Mouse (Mus musculus): ENCODE results near the gene Naga.
"Not testable (repeated sequence)": the region's sequence is repeated elsewhere in the genome, so short reads cannot be mapped to it uniquely, and the experiment has no call there.

The Naga gene

DNA sequence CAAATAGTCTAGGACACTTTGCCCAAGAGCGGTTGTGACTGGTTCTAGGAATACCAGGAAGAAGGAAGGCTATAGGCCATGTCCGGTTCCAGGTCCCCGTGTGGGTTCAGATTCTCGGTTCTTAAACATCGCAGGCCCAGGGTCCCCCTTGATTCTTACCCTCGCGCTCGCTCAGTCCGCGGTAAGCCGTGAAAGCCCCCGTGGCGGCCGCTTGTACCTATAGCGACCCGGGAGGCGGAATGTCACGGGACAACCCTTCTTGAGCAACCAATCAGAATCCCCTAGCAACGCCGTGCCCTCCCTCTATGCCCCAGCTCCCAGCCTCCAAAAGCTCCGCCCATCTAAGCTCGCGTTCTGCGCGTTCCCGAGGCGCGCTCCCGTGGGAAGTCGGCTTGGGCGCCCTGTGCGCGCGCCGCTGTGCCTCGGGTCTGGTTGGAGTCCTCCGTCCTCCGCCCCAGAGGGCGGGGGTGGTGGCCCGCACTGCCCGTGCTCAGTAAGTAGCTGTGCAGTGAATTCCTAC lies at the start of gene Naga, which contains the start of the genes Pheta2 and Smdt1:
Gene Naga (minus strand): TSS at position 333 of the 520 bp plus-strand sequence.
Gene Pheta2 (plus strand): TSS at position 350 of the 520 bp plus-strand sequence.
Gene Smdt1 (plus strand): TSS at position 367 of the 520 bp plus-strand sequence.
- peak; percentile 91 to 94 for DNase-seq (ENCODE audit: low spot score in 2 of 2)

GRCm38 (mm10) chr15:82385729-82386128 lies 47.0 kb upstream of the Naga start:
- DNase-seq (ENCODE audit: low spot score in 2 of 2) = no peak

- DNase-seq (ENCODE audit: low spot score in 2 of 2) = no peak
Measured at GRCm38 (mm10) chr15:82382441-82382840, 43.7 kb upstream of the Naga start.

DNA sequence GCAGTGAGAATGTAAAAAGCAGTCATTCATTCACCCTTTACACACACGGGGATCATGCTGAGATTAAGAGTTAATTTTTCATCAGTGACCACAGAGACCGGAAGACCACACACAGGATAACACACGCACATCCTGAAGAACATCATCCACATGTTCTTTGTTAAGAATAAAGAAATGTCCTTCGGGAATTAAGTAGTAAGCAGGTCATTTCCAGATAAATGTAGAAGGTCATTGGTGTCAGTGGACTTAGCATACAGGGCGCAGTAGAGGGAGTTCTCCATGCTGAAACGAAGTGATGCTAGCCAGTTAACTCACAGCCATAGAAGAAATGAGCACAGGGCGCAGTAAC lies 42.0 kb upstream of the Naga start:
- DNase-seq (ENCODE audit: low spot score in 2 of 2) = no peak

DNA sequence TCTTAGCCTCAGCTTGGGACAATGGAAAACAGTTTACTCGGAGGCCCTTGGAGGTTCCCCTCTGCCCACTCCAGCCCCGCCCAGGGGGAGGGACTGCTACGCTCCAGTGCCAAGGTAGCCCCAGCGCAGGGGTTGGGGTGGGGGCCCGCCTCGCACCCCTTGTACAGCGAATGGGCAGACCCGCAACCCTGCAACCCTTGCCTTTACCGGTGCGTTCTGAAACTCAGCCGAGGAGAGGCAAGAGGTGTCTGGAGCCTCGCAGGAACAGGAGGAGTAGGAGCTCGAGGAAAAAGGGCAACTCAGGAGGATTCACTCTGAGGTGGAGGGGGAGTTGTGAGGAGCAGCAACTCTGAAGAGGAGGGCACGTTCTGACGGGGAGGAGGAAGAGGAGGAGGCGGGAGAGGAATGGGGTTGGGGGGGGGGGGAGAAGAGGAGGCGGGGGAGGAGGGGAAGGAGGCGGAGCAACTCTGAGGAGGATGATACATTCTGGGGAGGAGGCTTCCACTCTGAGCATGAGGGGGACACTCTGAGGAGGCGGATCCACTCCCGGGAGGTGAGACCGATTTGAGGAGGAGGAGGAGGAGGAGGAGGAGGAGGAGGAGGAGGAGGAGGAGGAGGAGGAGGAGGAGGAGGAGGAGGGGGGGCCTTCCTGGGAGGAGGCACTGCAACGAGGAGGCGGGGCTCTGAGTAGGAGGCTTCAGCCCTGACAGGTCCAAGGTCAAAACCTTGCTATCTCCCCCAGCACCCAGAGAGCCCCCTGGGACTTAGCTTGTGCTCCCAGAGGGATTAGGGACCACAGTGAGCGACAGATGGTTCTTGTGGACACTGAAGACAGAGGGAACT lies 41.4 kb upstream of the Naga start, which contains the start of gene Cyp2d22:
Gene Cyp2d22 (minus strand): TSS at position 390 of the 843 bp plus-strand sequence.
- peak in 1 of 2 experiments; percentile 15 for DNase-seq (ENCODE audit: low spot score in 2 of 2)

DNA sequence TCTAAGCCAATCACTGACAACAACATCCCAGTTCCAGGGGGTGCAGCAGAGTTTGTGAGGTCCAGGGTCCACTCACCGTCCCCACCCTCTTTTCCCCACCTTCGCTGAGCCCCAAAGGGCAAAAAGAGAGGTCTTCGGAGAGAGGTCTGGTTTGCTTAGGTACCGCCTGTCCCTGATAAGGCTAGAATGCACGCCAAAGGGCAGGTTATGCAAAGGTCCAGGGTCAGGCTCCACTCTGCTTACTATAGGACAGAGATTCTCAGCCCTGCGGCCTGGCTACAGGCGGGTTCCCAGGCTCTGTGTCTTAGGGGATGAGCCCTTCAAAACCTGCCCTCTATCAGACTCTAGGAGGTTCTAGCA lies 40.8 kb upstream of the Naga start:
- DNase-seq (ENCODE audit: low spot score in 2 of 2) = no peak

GRCm38 (mm10) chr15:82378261-82379180 lies 39.8 kb upstream of the Naga start:
- peak in 1 of 2 experiments; percentile 13 for DNase-seq (ENCODE audit: low spot score in 2 of 2)

DNA sequence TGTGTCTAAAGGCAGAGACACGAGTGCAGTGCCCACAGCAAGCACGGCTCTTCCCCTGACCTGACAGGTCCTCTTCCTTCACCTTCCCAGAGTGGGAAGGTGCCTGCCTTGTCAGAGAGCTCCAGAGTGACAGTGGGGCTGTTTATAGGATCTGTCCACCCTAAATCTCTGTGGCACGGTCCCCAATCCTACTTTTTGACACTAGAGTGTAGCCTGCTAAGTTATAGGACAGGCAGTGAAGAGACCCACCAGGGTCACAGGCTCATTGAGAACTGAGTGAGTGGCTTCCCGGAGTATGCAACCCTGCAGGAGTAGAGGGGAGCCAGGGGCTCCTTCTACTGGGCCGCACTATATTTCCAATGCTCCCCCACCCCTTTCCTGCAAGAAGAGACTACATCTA lies 39.0 kb upstream of the Naga start:
- no peak for DNase-seq (ENCODE audit: low spot score in 2 of 2)

- peak; percentile 21 to 63 for DNase-seq (ENCODE audit: low spot score in 2 of 2)
Measured at GRCm38 (mm10) chr15:82376393-82377138, 37.8 kb upstream of the Naga start.

DNA sequence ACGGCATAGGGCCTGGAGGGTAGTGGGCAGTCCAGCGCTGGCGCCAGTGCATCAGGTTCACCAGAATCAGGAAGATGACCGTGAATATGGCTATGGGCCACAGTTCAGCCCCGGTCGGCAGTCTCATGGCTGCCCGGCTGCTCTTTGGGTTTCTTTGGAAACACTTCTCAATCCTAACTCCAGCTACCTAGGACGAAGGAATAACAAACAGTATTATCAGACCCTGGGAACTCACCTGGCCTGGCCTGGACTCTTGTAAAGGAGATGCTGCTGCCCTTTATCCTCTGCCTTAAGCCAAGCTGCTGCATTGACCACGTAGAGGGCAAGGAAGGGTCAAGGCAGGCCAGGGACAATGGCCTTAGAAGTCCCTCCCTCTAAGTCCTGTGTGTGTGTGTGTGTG lies 37.1 kb upstream of the Naga start:
- no peak for DNase-seq (ENCODE audit: low spot score in 2 of 2)

DNA sequence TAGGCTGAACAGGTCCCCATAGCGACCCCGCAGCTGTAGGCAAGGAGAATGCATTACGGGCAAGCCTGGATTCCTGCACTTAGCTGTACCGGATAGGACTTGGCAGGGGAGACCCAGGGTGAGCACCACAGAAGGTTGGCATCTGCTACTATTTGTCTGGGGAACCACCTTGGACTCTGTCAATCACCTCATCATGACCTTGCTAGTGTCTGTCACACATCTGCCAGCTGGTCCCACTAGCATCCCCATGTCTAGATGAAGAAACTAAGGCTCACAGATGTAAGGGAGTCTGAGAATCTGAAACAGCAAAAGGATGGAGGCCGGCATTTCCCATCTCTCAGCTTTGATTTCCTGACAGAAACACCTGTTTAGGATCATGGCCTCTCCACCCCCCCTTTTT lies 35.7 kb upstream of the Naga start:
- DNase-seq (ENCODE audit: low spot score in 2 of 2) = no peak

- DNase-seq (ENCODE audit: low spot score in 2 of 2) = no peak
Measured at GRCm38 (mm10) chr15:82372991-82373390, 34.3 kb upstream of the Naga start.

GRCm38 (mm10) chr15:82372446-82372845 lies 33.7 kb upstream of the Naga start:
- DNase-seq (ENCODE audit: low spot score in 2 of 2) = no peak

DNA sequence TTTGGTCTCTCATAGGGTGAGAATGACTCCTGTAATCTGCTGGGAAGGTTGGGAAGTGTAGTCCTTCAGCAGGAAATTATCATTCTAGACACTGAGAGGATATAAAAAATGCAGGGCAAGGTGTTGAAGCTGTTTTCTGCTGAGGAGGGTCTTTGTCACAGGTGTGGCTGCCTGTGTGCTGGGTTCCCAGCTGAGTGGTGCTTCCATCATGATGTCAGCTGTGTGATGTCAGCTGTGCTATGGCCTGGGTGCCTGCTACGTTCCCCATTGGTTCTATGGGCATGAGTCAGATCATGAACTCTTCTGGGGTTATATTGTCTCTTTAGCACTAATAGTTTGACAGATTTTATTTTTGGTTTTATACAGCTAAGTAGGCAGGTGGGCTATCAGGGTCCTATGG lies 30.1 kb upstream of the Naga start:
- no peak for DNase-seq (ENCODE audit: low spot score in 2 of 2)

DNA sequence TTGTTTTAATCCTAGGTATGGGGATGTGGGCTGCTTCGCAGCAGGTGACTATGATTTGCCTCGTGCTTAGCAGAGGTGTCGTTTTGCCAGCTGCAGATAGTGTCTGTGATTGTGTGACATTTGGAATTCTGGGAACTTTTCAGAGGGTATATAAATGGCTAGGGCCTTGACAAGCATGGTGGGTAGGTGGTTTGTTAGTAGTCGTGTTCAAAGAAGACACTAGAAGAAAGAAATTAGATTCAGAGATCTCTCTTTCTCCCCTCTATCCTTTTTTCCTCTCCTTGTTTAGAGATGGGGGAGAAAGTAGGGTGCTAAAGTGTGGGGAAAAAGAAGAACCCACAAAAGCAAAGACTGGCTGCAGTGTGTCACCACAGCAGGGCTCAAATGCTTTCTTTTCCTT lies 29.4 kb upstream of the Naga start:
- no peak for DNase-seq (ENCODE audit: low spot score in 2 of 2)

DNA sequence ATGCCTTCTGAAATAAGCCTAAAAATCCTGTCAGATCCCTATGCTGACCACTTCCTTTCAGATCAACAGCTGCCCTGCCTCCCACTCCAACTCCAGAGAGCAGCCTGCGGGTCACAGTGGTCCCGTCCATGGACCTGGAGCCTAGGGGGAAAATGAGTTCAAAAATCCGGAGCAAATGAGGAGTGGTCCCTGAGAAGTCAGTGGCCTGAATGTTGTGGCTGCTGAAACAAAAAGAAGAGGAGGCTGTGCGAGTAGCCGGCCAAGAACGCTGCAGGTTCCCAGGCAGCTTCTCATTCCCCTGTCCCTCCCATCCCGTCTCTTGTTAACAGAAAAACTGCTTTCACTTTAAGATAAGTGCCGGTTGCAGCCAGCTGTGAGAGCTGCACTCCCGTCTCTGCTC lies 25.8 kb upstream of the Naga start:
- not testable (repeated sequence) for DNase-seq (ENCODE audit: low spot score in 2 of 2)

- not testable (repeated sequence) for DNase-seq (ENCODE audit: low spot score in 2 of 2)
Measured at GRCm38 (mm10) chr15:82363801-82364200, 25.1 kb upstream of the Naga start.

DNA sequence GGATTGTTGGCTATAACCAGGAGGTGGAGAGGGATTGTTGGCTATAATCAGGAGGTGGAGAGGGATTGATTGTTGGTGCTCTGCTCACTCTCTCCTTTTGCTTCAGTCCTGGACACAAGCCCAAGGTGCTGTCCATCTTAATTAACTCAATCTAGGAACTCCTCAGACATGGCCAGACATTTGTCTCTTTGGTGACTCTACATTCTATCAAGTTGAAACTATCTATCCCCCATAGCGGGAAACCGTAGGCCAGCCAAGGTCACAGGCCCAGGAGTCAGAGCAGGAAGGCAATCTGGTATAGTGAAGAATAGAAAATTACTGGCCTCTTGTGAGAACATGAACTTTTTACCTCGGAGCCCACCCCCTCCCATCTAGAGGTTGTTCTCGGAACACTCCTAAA lies 23.5 kb upstream of the Naga start:
- no peak for DNase-seq (ENCODE audit: low spot score in 2 of 2)

- DNase-seq (ENCODE audit: low spot score in 2 of 2) = no peak
Measured at GRCm38 (mm10) chr15:82361459-82362018, 22.8 kb upstream of the Naga start.

GRCm38 (mm10) chr15:82358431-82359260 lies 19.9 kb upstream of the Naga start:
- DNase-seq (ENCODE audit: low spot score in 2 of 2) = no peak
